Mouse (Mus musculus): Measurements from ENCODE around the gene Trim15. TPM values are rescaled to one million over a fixed set of nuclear protein-coding genes. Genes with fewer than 3 reads are reported as not detected.
"Not testable (repeated sequence)": the region's sequence is repeated elsewhere in the genome, so short reads cannot be mapped to it uniquely, and the experiment has no call there.

Gene Trim15
- total RNA-seq, 1 experiment = not detected

DNA sequence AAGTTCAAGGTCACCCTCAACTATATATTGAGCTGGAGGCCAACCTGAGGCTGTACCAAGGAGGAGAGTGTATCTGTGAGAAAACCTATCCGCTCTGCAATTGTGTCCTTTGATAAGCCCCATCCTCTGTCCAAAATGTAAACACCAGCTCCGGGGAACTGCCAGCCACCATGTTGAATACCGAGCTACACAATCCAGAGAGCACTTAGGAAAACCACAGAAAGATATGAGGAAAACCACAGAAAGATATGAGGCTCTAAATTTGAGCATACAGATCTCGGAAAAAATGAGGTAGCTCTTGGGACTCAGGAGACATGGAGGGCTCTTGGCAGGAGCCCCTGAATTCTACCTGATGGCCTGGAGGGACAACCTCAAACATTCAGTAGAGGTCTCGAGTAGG is 26.4 kb upstream of the Trim15 start:
- Histone ChIP-seq H3K27ac (ENCODE audit: insufficient read depth, low read depth, low read length, poor library complexity, severe bottlenecking) (no peak overlapping the region), H3K9me3 (ENCODE audit: control insufficient read depth, insufficient read depth, low read depth, low read length) (no peaks in the 10 kb centered on the region), H3K4me1 (ENCODE audit: control insufficient read depth in 2 of 2, insufficient read depth in 2 of 2, low read length in 2 of 2, poor library complexity in 1 of 2) (no peaks in the 10 kb centered on the region), H3K4me3 (ENCODE audit: insufficient read depth in 1 of 2, low read depth in 1 of 2, low read length in 2 of 2, poor library complexity in 1 of 2, severe bottlenecking in 1 of 2) (no peak overlapping the region), H3K9ac (ENCODE audit: insufficient read depth, low read depth, low read length, poor library complexity, severe bottlenecking) (no peak overlapping the region), H3K36me3 (ENCODE audit: control insufficient read depth, insufficient read depth, low read length, poor library complexity, severe bottlenecking) (no peaks in the 10 kb centered on the region)
- no peak for DNase-seq (ENCODE audit: low read depth, low spot score)
- in situ Hi-C loops (cut with MboI; ENCODE audit: low sequenced_read_pairs in 2 of 2, unreplicated experiment in 2 of 2) = loop anchor here (5.0 to 10.0 kb wide), 2 partner anchors 309 to 311 kb away; partner anchors contain the start of gene Olfr94 (in 2 of the 2)
- TF ChIP-seq ZC3H11A (IDR thresholded peaks at IDR 0.05; ENCODE audit: borderline replicate concordance, low read depth, low read length) (no peak), HCFC1 (IDR thresholded peaks at IDR 0.05; ENCODE audit: borderline replicate concordance, insufficient read depth, low read length) (no peak), CHD2 (IDR thresholded peaks at IDR 0.05; ENCODE audit: low read depth, low read length) (no peak), MAFK (IDR thresholded peaks at IDR 0.05; ENCODE audit: insufficient read depth, low read depth, low read length) (no peak), ZNF384 (IDR thresholded peaks at IDR 0.05; ENCODE audit: low read depth, low read length) (no peak)

DNA sequence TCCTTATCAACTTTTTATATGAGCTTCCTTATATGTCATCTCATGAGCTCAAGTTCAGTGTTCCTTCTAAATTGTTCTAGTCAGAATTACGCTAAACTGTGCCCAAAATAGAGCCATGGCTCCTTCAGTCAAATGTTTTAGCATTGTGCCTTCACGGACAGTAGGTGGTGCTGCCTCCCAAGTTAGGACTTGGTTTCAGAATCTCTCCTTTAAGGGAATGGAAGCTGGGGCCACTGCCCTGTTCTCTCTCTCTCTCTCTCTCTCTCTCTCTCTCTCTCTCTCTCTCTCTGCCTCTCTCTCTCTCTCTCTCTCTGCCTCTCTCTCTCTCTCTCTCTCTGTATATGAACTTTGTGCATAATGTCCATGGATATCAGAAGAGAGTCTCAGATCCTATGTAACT is 25.4 kb upstream of the Trim15 start:
- H3K27ac ChIP-seq (ENCODE audit: insufficient read depth, low read depth, low read length, poor library complexity, severe bottlenecking) = no peak overlapping the region
- no peak overlapping the region for H3K9ac ChIP-seq (ENCODE audit: insufficient read depth, low read depth, low read length, poor library complexity, severe bottlenecking)
- no peaks in the 10 kb centered on the region for H3K36me3 ChIP-seq (ENCODE audit: control insufficient read depth, insufficient read depth, low read length, poor library complexity, severe bottlenecking)
- H3K4me3 ChIP-seq (ENCODE audit: insufficient read depth in 1 of 2, low read depth in 1 of 2, low read length in 2 of 2, poor library complexity in 1 of 2, severe bottlenecking in 1 of 2) = no peak overlapping the region
- TF ChIP-seq ZNF384 (IDR thresholded peaks at IDR 0.05; ENCODE audit: low read depth, low read length) (no peak), ZC3H11A (IDR thresholded peaks at IDR 0.05; ENCODE audit: borderline replicate concordance, low read depth, low read length) (0 out of 2 replicates have a peak, but pooled peaks have one; percentile 17), MAFK (IDR thresholded peaks at IDR 0.05; ENCODE audit: insufficient read depth, low read depth, low read length) (no peak)
- DNase-seq (ENCODE audit: low read depth, low spot score) = peak; percentile 45
- no peaks in the 10 kb centered on the region for H3K4me1 ChIP-seq (ENCODE audit: control insufficient read depth in 2 of 2, insufficient read depth in 2 of 2, low read length in 2 of 2, poor library complexity in 1 of 2)
- in situ Hi-C loops (cut with MboI; ENCODE audit: low sequenced_read_pairs in 2 of 2, unreplicated experiment in 2 of 2) = loop anchor here (5.0 to 10.0 kb wide), 2 partner anchors 310 to 312 kb away; partner anchors contain the start of gene Olfr94 (in 2 of the 2)
- H3K9me3 ChIP-seq (ENCODE audit: control insufficient read depth, insufficient read depth, low read depth, low read length) = no peaks in the 10 kb centered on the region

DNA sequence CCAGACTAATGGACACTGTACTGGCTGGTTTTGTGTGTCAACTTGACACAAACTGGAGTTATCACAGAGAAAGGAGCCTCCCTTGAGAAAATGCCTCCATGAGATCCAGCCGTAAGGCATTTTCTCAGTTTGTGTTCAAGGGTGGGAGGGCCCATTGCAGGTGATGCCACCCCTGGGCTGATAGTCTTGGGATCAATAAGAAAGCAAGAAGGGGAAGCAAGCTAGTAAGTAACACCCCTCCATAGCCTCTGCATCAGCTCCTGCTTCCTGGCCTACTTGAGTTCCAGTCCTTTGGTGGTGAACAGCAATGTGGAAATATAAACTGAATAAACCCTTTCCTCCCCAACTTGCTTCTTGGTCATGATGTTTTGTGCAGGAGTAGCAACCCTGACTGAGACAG is 24.5 kb upstream of the Trim15 start:
- H3K36me3 ChIP-seq (ENCODE audit: control insufficient read depth, insufficient read depth, low read length, poor library complexity, severe bottlenecking); H3K4me1 ChIP-seq (ENCODE audit: control insufficient read depth in 2 of 2, insufficient read depth in 2 of 2, low read length in 2 of 2, poor library complexity in 1 of 2); H3K27ac ChIP-seq (ENCODE audit: insufficient read depth, low read depth, low read length, poor library complexity, severe bottlenecking); H3K4me3 ChIP-seq (ENCODE audit: insufficient read depth in 1 of 2, low read depth in 1 of 2, low read length in 2 of 2, poor library complexity in 1 of 2, severe bottlenecking in 1 of 2); DNase-seq (ENCODE audit: low read depth, low spot score); H3K9ac ChIP-seq (ENCODE audit: insufficient read depth, low read depth, low read length, poor library complexity, severe bottlenecking); H3K9me3 ChIP-seq (ENCODE audit: control insufficient read depth, insufficient read depth, low read depth, low read length): not testable (repeated sequence)
- in situ Hi-C loops (cut with MboI; ENCODE audit: low sequenced_read_pairs in 2 of 2, unreplicated experiment in 2 of 2) = loop anchor here (5.0 to 10.0 kb wide), 2 partner anchors 311 to 313 kb away; partner anchors contain the start of gene Olfr94 (in 2 of the 2)

DNA sequence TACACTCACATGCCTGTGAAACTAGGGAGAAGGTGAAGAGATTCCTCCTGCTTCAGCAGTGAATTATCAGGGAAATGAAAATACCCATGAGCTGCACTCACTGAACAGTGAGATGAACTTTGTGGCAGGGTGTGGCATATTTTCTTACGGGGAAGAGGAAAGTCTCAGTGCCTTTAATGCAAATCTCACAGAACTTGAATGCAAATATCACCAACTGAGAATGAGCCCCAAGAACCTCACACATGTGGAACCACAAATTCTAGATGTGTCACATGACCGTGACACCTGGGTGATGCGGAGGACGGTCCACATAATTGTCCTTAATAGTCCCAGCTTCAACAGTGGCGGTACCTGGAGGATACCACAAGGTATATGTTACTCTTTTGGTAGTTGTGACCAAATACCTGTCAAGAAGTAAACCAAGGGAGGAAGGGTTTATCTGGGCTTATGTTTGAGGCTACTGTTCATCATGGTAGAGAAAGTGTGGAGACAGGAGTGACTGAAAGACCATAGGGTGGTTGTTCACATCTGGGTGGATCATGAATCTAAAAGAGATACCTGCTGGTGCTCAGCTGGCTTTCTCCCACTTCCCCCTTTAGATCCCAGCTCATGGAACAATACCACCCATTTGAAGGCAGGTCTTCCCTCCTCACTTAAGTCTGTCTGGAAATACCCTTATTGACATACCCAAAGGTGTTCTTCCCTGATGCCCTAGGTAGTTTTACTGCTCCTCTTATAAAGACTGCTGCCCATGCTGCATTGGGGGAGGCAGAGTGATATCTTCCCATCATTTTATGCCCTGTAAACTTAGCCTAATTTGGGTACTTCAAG is 23.3 kb upstream of the Trim15 start, which contains the start of gene Trim40:
TSS of gene Trim40 (minus strand) at position 51 of the 831 bp plus-strand sequence.
- Histone ChIP-seq H3K27ac (ENCODE audit: insufficient read depth, low read depth, low read length, poor library complexity, severe bottlenecking) (no peak within 1 kb of the TSS), H3K4me3 (ENCODE audit: insufficient read depth in 1 of 2, low read depth in 1 of 2, low read length in 2 of 2, poor library complexity in 1 of 2, severe bottlenecking in 1 of 2) (no peak within 1 kb of the TSS), H3K36me3 (ENCODE audit: control insufficient read depth, insufficient read depth, low read length, poor library complexity, severe bottlenecking) (no peaks in the 10 kb centered on the region), H3K9me3 (ENCODE audit: control insufficient read depth, insufficient read depth, low read depth, low read length) (no peaks in the 10 kb centered on the region), H3K4me1 (ENCODE audit: control insufficient read depth in 2 of 2, insufficient read depth in 2 of 2, low read length in 2 of 2, poor library complexity in 1 of 2) (no peaks in the 10 kb centered on the region), H3K9ac (ENCODE audit: insufficient read depth, low read depth, low read length, poor library complexity, severe bottlenecking) (no peak within 1 kb of the TSS)
- in situ Hi-C loops (cut with MboI; ENCODE audit: low sequenced_read_pairs in 2 of 2, unreplicated experiment in 2 of 2) = loop anchor here (5.0 to 10.0 kb wide), 2 partner anchors 312 to 315 kb away; partner anchors contain the start of gene Olfr94 (in 2 of the 2)
- TF ChIP-seq ZC3H11A (IDR thresholded peaks at IDR 0.05; ENCODE audit: borderline replicate concordance, low read depth, low read length) = no peak
- TF ChIP-seq HCFC1 (IDR thresholded peaks at IDR 0.05; ENCODE audit: borderline replicate concordance, insufficient read depth, low read length) = no peak
- no peak for TF ChIP-seq MAFK (IDR thresholded peaks at IDR 0.05; ENCODE audit: insufficient read depth, low read depth, low read length)
- no peak for TF ChIP-seq CHD2 (IDR thresholded peaks at IDR 0.05; ENCODE audit: low read depth, low read length)
- no peak for TF ChIP-seq ZNF384 (IDR thresholded peaks at IDR 0.05; ENCODE audit: low read depth, low read length)
- DNase-seq (ENCODE audit: low read depth, low spot score) = no peak
